Mouse (Mus musculus) heart, embryonic 13.5 days (tissue): ENCODE results near the gene Lmx1a. TPM values are rescaled to one million over a fixed set of nuclear protein-coding genes. Genes with fewer than 3 reads are reported as not detected.

Experiments used
- ATAC-seq: fragments of 200-750 bp; cut with Nextera tagmentation; 2 replicates; pipeline ENCODE4 v1.8.0; 2017; ENCODE audit warnings: moderate TSS enrichment; ENCODE audit not compliant: insufficient number of reproducible peaks, low FRiP score, low TSS enrichment; ENCODE audit errors: extremely low read depth
- H3K27ac ChIP-seq: fragments of 300-500 bp; sonication (generic); replicated peaks from 2 replicates; pipeline ENCODE4 v1.5.1; 2015; ENCODE audit warnings: moderate library complexity, mild to moderate bottlenecking, inconsistent platforms
- H3K27me3 ChIP-seq: fragments of 300-500 bp; sonication (generic); replicated peaks from 2 replicates; pipeline ENCODE4 v1.6.1; 2015; ENCODE audit warnings: mild to moderate bottlenecking, inconsistent platforms
- H3K36me3 ChIP-seq: fragments of 300-500 bp; sonication (generic); 2 replicates; pipeline ENCODE4 v1.6.1; 2015; ENCODE audit warnings: mild to moderate bottlenecking, inconsistent platforms
- H3K4me1 ChIP-seq: fragments of 300-500 bp; sonication (generic); 2 replicates; pipeline ENCODE4 v1.6.1; 2015; ENCODE audit warnings: inconsistent platforms
- H3K4me2 ChIP-seq: fragments of 300-500 bp; sonication (generic); 2 replicates; pipeline ENCODE4 v1.6.1; 2015; ENCODE audit warnings: inconsistent platforms, mild to moderate bottlenecking, moderate library complexity
- H3K4me3 ChIP-seq: fragments of 300-500 bp; sonication (generic); 2 replicates; pipeline ENCODE4 v1.5.1; 2015; ENCODE audit warnings: moderate library complexity, mild to moderate bottlenecking, inconsistent platforms
- H3K9ac ChIP-seq: fragments of 300-500 bp; sonication (generic); 2 replicates; pipeline ENCODE4 v1.6.1; 2015; ENCODE audit warnings: inconsistent platforms, mild to moderate bottlenecking, moderate library complexity
- H3K9me3 ChIP-seq: fragments of 300-500 bp; sonication (generic); 2 replicates; pipeline ENCODE4 v1.6.1; 2016; ENCODE audit warnings: inconsistent platforms
- WGBS: fragments of 180-500 bp; shearing (Covaris S2); methylation state at CpG from one replicate; pipeline ENCODE4 v1.1.7; 2015; ENCODE audit warnings: mixed read lengths; 5-methylcytosine and 5-hydroxymethylcytosine counted together
- polyA plus RNA-seq: library from polyadenylated mRNA; unstranded; fragments of >200 nt; fragmentation: Nextera tagmentation; extraction: Ambion mirVana; gene quantifications from 2 replicates; pipeline ENCODE4 v1.2.1, GENCODE M21; 2015

The Lmx1a gene
- polyA plus RNA-seq, 1 experiment from 2014 or later, result 1.3 TPM

DNA sequence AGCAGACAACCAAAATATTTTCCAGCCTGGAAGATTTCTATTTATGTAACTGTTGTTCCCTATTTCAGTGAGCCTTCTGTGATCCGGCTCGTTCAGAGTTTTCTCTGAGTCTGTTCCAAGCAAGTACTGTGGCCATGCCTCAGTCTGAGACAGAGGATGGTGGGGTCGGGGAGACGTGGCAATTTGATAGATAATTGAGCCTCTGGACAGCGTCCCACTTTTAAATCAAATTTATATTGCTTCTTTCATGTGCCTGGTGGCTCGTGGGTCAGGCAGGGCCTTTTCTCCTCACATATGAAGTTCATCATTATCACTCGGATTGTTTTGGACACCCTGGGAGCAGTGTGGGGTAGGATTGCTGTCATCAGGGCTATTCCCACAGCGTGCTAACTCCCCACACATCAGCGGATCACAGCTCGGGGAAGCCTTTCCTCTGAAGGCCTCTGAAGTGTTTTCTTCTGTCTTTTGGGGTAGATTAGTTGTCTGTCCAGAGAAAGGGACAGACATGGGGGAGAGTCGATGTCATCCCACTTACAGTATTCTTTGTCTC is 6.9 kb downstream of the Lmx1a start:
- no peaks in the 10 kb centered on the region for H3K36me3 ChIP-seq
- ATAC-seq, result no peak
- no peak overlapping the region for H3K9ac ChIP-seq
- H3K27ac ChIP-seq, result no peak overlapping the region
- peaks cover 9% of the 10 kb centered on the region for H3K4me1 ChIP-seq
- H3K9me3 ChIP-seq, result no peaks in the 10 kb centered on the region
- 37% methylated on average over 11 of the region's 11 CpGs for WGBS
- H3K4me2 ChIP-seq, result no peak overlapping the region
- peaks cover 95% of the 10 kb centered on the region for H3K27me3 ChIP-seq
- H3K4me3 ChIP-seq, result no peak overlapping the region

DNA sequence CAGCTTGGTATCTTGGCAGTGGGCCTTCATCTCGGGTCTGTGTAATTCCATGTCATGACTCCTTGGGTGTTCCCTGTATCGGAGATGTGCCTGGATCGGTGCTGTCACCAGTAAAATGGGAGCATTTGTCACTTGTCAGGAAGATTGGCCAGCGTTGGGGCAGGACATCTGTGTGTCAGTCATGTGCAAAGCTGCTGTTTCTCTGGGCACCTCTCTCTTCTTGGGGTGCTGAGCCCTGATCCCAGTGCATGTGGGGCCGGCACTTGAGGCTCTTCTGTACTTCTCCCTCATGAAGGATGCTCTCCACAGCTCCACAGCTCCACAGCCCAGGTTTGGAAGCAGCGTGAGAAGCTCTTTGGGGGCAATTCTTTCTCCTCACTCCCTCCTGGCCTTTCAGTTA is 10.7 kb downstream of the Lmx1a start:
- H3K9ac ChIP-seq, result no peak overlapping the region
- H3K4me1 ChIP-seq, result no peaks in the 10 kb centered on the region
- H3K4me3 ChIP-seq, result no peak overlapping the region
- no peak overlapping the region for H3K27ac ChIP-seq
- H3K4me2 ChIP-seq, result no peak overlapping the region
- 0 out of 2 replicates have a peak, but pooled peaks cover 3% of the 10 kb centered on the region for H3K9me3 ChIP-seq
- no peak for ATAC-seq
- H3K27me3 ChIP-seq, result peaks cover 72% of the 10 kb centered on the region
- no peaks in the 10 kb centered on the region for H3K36me3 ChIP-seq
- WGBS, result 62% methylated on average over 6 of the region's 6 CpGs

DNA sequence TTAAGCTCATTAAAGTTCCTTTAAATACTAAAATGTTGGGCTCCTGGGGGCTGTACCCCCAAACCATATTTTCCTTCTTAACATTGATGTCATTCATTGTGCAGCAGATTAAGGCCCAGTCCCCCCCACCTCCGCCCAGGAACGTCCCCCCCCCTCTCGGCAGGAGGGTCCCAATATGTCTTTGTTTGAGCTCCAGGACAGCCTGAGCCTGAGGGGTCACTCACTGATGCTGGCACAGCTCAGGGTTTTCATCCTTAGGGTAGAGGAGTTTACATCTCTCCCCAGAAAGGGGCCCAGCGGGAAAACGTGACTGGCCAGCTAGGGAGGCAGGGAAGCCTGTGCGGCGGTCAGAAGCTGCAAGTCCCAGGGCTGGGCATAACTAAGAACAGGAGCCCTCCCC is 11.2 kb downstream of the Lmx1a start:
- no peak overlapping the region for H3K4me2 ChIP-seq
- H3K27me3 ChIP-seq, result peaks cover 67% of the 10 kb centered on the region

DNA sequence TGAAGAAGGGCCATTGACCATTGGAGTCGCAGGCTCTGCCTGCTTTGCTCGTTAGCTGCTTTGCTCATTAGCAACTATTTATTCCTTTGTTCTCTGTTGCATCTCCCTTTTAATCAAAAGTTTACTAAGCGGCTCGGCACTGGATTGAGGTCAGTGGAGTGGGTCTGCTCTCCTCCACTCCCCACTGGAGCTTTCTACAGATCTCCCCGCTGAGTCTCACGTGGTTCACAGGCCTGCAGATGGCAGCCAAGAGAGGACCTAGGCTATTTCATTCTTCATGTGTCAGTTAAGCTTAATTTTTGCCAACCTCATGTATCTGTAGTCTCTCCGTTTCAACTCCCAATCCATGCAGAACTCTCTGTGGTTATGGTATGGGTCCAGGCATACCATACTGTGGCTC is 16.5 kb downstream of the Lmx1a start:
- H3K4me1 ChIP-seq, result no peaks in the 10 kb centered on the region
- no peak for ATAC-seq
- no peak overlapping the region for H3K27ac ChIP-seq
- H3K36me3 ChIP-seq, result no peaks in the 10 kb centered on the region
- H3K27me3 ChIP-seq, result peaks cover 19% of the 10 kb centered on the region
- no peak overlapping the region for H3K4me3 ChIP-seq
- H3K9ac ChIP-seq, result no peak overlapping the region
- H3K4me2 ChIP-seq, result no peak overlapping the region
- WGBS, result 77% methylated on average over 7 of the region's 7 CpGs
- H3K9me3 ChIP-seq, result 0 out of 2 replicates have a peak, but pooled peaks cover 3% of the 10 kb centered on the region

More for the DNA sequence above, 11.2 kb downstream of the Lmx1a start:
- H3K4me3 ChIP-seq, result no peak overlapping the region
- ATAC-seq, result no peak
- H3K27ac ChIP-seq, result no peak overlapping the region
- H3K9me3 ChIP-seq, result 0 out of 2 replicates have a peak, but pooled peaks cover 3% of the 10 kb centered on the region
- no peak overlapping the region for H3K9ac ChIP-seq
- 20% methylated on average over 7 of the region's 7 CpGs for WGBS
- H3K4me1 ChIP-seq, result no peaks in the 10 kb centered on the region
- H3K36me3 ChIP-seq, result no peaks in the 10 kb centered on the region

- WGBS, result 46% methylated on average over 5 of the region's 5 CpGs
- no peaks in the 10 kb centered on the region for H3K27me3 ChIP-seq
- no peak for ATAC-seq
- no peak overlapping the region for H3K27ac ChIP-seq
- H3K9ac ChIP-seq, result no peak overlapping the region
- no peak overlapping the region for H3K4me2 ChIP-seq
- H3K9me3 ChIP-seq, result no peaks in the 10 kb centered on the region
- H3K36me3 ChIP-seq, result no peaks in the 10 kb centered on the region
- no peak overlapping the region for H3K4me3 ChIP-seq
- H3K4me1 ChIP-seq, result no peaks in the 10 kb centered on the region
Observed at GRCm38 (mm10) chr1:167708761-167709160, 19.7 kb downstream of the Lmx1a start.

DNA sequence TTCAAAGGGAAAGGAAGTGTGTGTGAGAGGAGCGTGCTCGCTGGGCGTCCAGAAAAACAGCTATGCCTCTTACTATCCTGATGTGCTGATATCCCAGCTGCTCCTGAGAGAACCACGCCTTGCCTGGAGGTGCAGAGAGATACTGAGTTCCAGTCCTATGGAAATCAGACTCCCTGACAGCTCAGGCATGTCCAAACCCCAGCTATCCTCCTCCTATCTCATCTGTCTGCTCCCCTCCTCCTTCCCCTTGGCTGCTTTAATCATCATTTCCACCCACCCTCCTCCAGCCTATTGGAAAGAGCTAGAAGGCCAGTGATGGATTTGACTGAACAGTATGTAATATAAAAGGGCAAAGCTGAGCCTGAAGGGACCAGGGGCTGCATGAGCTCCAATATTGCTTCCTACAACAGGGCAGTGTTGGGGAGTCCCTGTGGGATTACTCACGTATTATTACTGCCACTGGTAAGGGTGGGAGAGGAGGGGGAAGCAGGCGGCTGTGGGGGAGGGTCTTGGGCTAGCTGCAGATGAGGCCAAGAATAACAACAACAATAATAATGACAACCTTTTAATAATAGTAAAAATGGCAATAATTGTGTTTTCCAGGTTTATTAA is 26.8 kb downstream of the Lmx1a start:
- Histone ChIP-seq H3K9ac (no peak overlapping the region), H3K4me1 (no peaks in the 10 kb centered on the region), H3K4me2 (no peak overlapping the region), H3K4me3 (no peak overlapping the region), H3K36me3 (no peaks in the 10 kb centered on the region), H3K27me3 (peaks cover 8% of the 10 kb centered on the region; the same call in 1 of the 2 replicates), H3K9me3 (no peaks in the 10 kb centered on the region), H3K27ac (no peak overlapping the region)
- WGBS, result 35% methylated on average over 6 of the region's 6 CpGs
- no peak for ATAC-seq

- no peak for ATAC-seq
- no peak overlapping the region for H3K9ac ChIP-seq
- H3K4me3 ChIP-seq, result no peak overlapping the region
- peaks cover 52% of the 10 kb centered on the region for H3K27me3 ChIP-seq
- WGBS, result 6% methylated on average over 6 of the region's 6 CpGs
- H3K4me1 ChIP-seq, result no peaks in the 10 kb centered on the region
- no peak overlapping the region for H3K27ac ChIP-seq
- no peak overlapping the region for H3K4me2 ChIP-seq
- no peaks in the 10 kb centered on the region for H3K9me3 ChIP-seq
- no peaks in the 10 kb centered on the region for H3K36me3 ChIP-seq
Observed at GRCm38 (mm10) chr1:167734471-167734870, 45.4 kb downstream of the Lmx1a start.

GRCm38 (mm10) chr1:167736793-167737192 is 47.8 kb downstream of the Lmx1a start:
- ATAC-seq, result no peak

GRCm38 (mm10) chr1:167739286-167739685 is 50.2 kb downstream of the Lmx1a start:
- Histone ChIP-seq H3K36me3 (no peaks in the 10 kb centered on the region), H3K4me1 (no peaks in the 10 kb centered on the region), H3K27me3 (peaks cover 27% of the 10 kb centered on the region), H3K4me3 (no peak overlapping the region), H3K9ac (no peak overlapping the region), H3K27ac (no peak overlapping the region), H3K4me2 (no peak overlapping the region), H3K9me3 (no peaks in the 10 kb centered on the region)
- no peak for ATAC-seq
- 66% methylated on average over 7 of the region's 7 CpGs for WGBS

More at GRCm38 (mm10) chr1:167736793-167737192, 47.8 kb downstream of the Lmx1a start:
- Histone ChIP-seq H3K4me3 (no peak overlapping the region), H3K27me3 (peaks cover 41% of the 10 kb centered on the region), H3K4me1 (no peaks in the 10 kb centered on the region), H3K36me3 (no peaks in the 10 kb centered on the region), H3K27ac (no peak overlapping the region), H3K9ac (no peak overlapping the region), H3K9me3 (no peaks in the 10 kb centered on the region), H3K4me2 (no peak overlapping the region)
- WGBS, result 67% methylated on average over 3 of the region's 3 CpGs

- Histone ChIP-seq H3K9ac (no peak overlapping the region), H3K4me1 (no peaks in the 10 kb centered on the region), H3K4me3 (no peak overlapping the region), H3K27ac (no peak overlapping the region), H3K36me3 (no peaks in the 10 kb centered on the region), H3K4me2 (no peak overlapping the region), H3K9me3 (no peaks in the 10 kb centered on the region), H3K27me3 (peaks cover 14% of the 10 kb centered on the region)
- no peak for ATAC-seq
- WGBS, result 30% methylated on average over 6 of the region's 6 CpGs
Observed at GRCm38 (mm10) chr1:167746676-167747075, 57.6 kb downstream of the Lmx1a start.

DNA sequence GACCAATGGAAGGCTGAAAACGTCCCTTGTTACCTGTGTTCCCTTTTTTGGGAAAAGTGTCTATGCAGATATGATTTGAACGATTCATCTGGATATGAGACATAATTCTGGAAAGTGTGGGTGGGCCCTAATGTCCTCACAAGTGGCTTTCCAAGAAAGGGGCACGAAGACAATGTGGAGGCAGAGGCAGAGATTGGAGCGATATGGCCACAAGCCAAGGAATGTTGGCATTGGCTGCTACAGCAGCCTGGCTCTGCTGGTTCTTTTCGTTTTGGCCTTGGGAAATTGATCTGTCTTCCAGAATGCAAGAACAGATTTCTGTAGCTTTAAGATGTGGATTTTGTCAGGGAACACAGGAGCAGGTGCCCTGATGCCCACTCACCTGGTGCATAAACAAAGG is 63.6 kb downstream of the Lmx1a start:
- no peak overlapping the region for H3K4me3 ChIP-seq
- no peaks in the 10 kb centered on the region for H3K9me3 ChIP-seq
- H3K9ac ChIP-seq, result no peak overlapping the region
- 68% methylated on average over 5 of the region's 5 CpGs for WGBS
- no peak overlapping the region for H3K27ac ChIP-seq
- no peaks in the 10 kb centered on the region for H3K36me3 ChIP-seq
- H3K27me3 ChIP-seq, result peaks cover 25% of the 10 kb centered on the region
- H3K4me1 ChIP-seq, result no peaks in the 10 kb centered on the region
- no peak overlapping the region for H3K4me2 ChIP-seq
- ATAC-seq, result no peak

- Histone ChIP-seq H3K36me3 (no peaks in the 10 kb centered on the region), H3K4me3 (no peak overlapping the region), H3K4me2 (no peak overlapping the region), H3K27me3 (peaks cover 22% of the 10 kb centered on the region), H3K9me3 (no peaks in the 10 kb centered on the region), H3K9ac (no peak overlapping the region), H3K27ac (no peak overlapping the region), H3K4me1 (no peaks in the 10 kb centered on the region)
- 76% methylated on average over 4 of the region's 4 CpGs for WGBS
- ATAC-seq, result no peak
Observed at GRCm38 (mm10) chr1:167754085-167754484, 65.0 kb downstream of the Lmx1a start.
